ENCODE assay signal across 8 mouse cellular contexts in genomic region chr13:23683755-23684281, GRCm38 (mm10). TPM values are rescaled to one million over a fixed set of nuclear protein-coding genes. Genes with fewer than 3 reads are reported as not detected.
DNase-seq lines count a peak whose midpoint lies in the region; ATAC-seq lines count a peak whose summit lies in the region.

TSS of gene Hist1h2ac (minus strand) at chr13:23683948.
TSS of gene Hist1h2bc (plus strand) at chr13:23684199.

- H3K36me3 ChIP-seq in hindbrain, embryonic 12.5 days, result no peaks in the 10 kb centered on the region

- peak; percentile 99 for ATAC-seq in hindbrain, embryonic 12.5 days (ENCODE audit: low FRiP score)

- H3K9me3 ChIP-seq in hindbrain, embryonic 12.5 days (replicated peaks), result no peaks in the 10 kb centered on the region

- peak within 1 kb of the TSS; percentile 96 for H3K27ac ChIP-seq in hindbrain, embryonic 12.5 days

- peaks cover 17% of the 10 kb centered on the region for H3K4me1 ChIP-seq in hindbrain, embryonic 12.5 days

- peak within 1 kb of the TSS; percentile 62 for H3K9ac ChIP-seq in hindbrain, embryonic 12.5 days

- no peaks in the 10 kb centered on the region for H3K27me3 ChIP-seq in hindbrain, embryonic 12.5 days

- DNase-seq in NIH3T3 (ENCODE audit: low read depth), result peak; percentile 90
- DNase-seq in cerebellum, adult 9-11 months, result peak; percentile 88
- peak; percentile 78 to 80 for DNase-seq in frontal cortex, postnatal 10 days (ENCODE audit: low spot score in 2 of 2)
- DNase-seq in layer of hippocampus, postnatal 14 days (ENCODE audit: low spot score in 2 of 2), result peak; percentile 81 to 96
- DNase-seq in lung, postnatal 14 days, result peak; percentile 78
- DNase-seq in retina, adult 2 months (ENCODE audit: low read depth, low spot score), result peak; percentile 97
- peak; percentile 81 to 82 for DNase-seq in thymus, postnatal 36 days

- peak within 1 kb of the TSS; percentile 44 for H3K4me3 ChIP-seq in hindbrain, embryonic 12.5 days

- peak within 1 kb of the TSS; percentile 74 for H3K4me2 ChIP-seq in hindbrain, embryonic 12.5 days (replicated peaks)

- WGBS in hindbrain, embryonic 12.5 days, result 0% methylated on average over 31 of the region's 32 CpGs

RNA-seq across cellular contexts. Expression of gene Hist1h2ac, which starts in this region (rescaled TPM):
- polyA plus RNA-seq in hindbrain, embryonic 12.5 days (2016; fragmentation: Nextera tagmentation; extraction: Ambion mirVana), result 0.72 and 0.93 TPM in 2 replicates
- 1 to 10 TPM; 2.9 TPM for total RNA-seq in layer of hippocampus, postnatal 14 days (2021)

RNA-seq across cellular contexts. Expression of gene Hist1h2bc, which starts in this region (rescaled TPM):
- polyA plus RNA-seq in hindbrain, embryonic 12.5 days (2016; fragmentation: Nextera tagmentation; extraction: Ambion mirVana), result 25.1 and 26.1 TPM in 2 replicates
- 10 to 100 TPM; 37.1 to 42.7 TPM for total RNA-seq in layer of hippocampus, postnatal 14 days (2021)

Comparison
In these comparisons a context has a peak if more than half of its experiments do, and no peak if none do; other contexts are left out.
1. Peak in every context shown above with its lines: DNase-seq, ATAC-seq, H3K4me3 ChIP-seq and H3K27ac ChIP-seq.